Mouse (Mus musculus) midbrain, embryonic 14.5 days (tissue): Measurements from ENCODE around the gene Nlrc5. TPM values are rescaled to one million over a fixed set of nuclear protein-coding genes. Genes with fewer than 3 reads are reported as not detected.

Experiments used
- ATAC-seq: fragments of 200-750 bp; cut with Nextera tagmentation; 2 replicates; pipeline ENCODE4 v1.8.0; 2017; ENCODE audit warnings: moderate number of reproducible peaks, moderate library complexity; ENCODE audit not compliant: low FRiP score, low TSS enrichment
- DNase-seq: peaks from one replicate; pipeline ENCODE4 v3.0.0-alpha.2; 2015
- H3K27ac ChIP-seq: fragments of 300-500 bp; sonication (generic); replicated peaks from 2 replicates; pipeline ENCODE4 v1.5.1; 2014; ENCODE audit warnings: mild to moderate bottlenecking, low read depth, low read length, moderate library complexity
- H3K27me3 ChIP-seq: fragments of 300-500 bp; sonication (generic); 2 replicates; pipeline ENCODE4 v1.6.1; 2014; ENCODE audit warnings: low read length, control low read depth, mixed read lengths; ENCODE audit not compliant: control insufficient read depth, insufficient read depth
- H3K36me3 ChIP-seq: fragments of 300-500 bp; sonication (generic); 2 replicates; pipeline ENCODE4 v1.6.1; 2014; ENCODE audit warnings: low read length, control low read depth; ENCODE audit not compliant: control insufficient read depth, insufficient read depth
- H3K4me1 ChIP-seq: fragments of 300-500 bp; sonication (generic); 2 replicates; pipeline ENCODE4 v1.6.1; 2014; ENCODE audit warnings: mild to moderate bottlenecking, antibody characterized with exemption, low read length, control low read depth; ENCODE audit not compliant: control insufficient read depth, insufficient read depth
- H3K4me2 ChIP-seq: fragments of 300-500 bp; sonication (generic); 2 replicates; pipeline ENCODE4 v1.6.1; 2014; ENCODE audit warnings: mild to moderate bottlenecking, low read length, moderate library complexity
- H3K4me3 ChIP-seq: fragments of 300-500 bp; sonication (generic); replicated peaks from 2 replicates; pipeline ENCODE4 v1.5.1; 2014; ENCODE audit warnings: low read depth, low read length
- H3K9ac ChIP-seq: fragments of 300-500 bp; sonication (generic); replicated peaks from 2 replicates; pipeline ENCODE4 v1.6.1; 2014; ENCODE audit warnings: mild to moderate bottlenecking, low read length, moderate library complexity
- H3K9me3 ChIP-seq: fragments of 300-500 bp; sonication (generic); 2 replicates; pipeline ENCODE4 v1.6.1; 2016; ENCODE audit warnings: low read length, control low read depth, mixed read lengths; ENCODE audit not compliant: control insufficient read depth
- WGBS: fragments of 180-500 bp; shearing (Covaris S2); extraction: QIAGEN DNeasy Blood & Tissue Kit; methylation state at CpG from one replicate; pipeline ENCODE4 v1.1.7; 2014; 5-methylcytosine and 5-hydroxymethylcytosine counted together
- polyA plus RNA-seq: library from polyadenylated mRNA; unstranded; fragments of >200 nt; fragmentation: Nextera tagmentation; extraction: Ambion mirVana; gene quantifications from 2 replicates; pipeline ENCODE4 v1.2.1, GENCODE M21; 2014

Nlrc5 gene
- polyA plus RNA-seq, 1 experiment from 2014 or later = 1.2 TPM

GRCm38 (mm10) chr8:94432212-94432611, 1.9 kb upstream of the Nlrc5 start:
- Histone ChIP-seq H3K9me3 (no peaks in the 10 kb centered on the region), H3K9ac (no peak overlapping the region), H3K4me2 (no peak overlapping the region), H3K4me1 (no peaks in the 10 kb centered on the region), H3K36me3 (no peaks in the 10 kb centered on the region), H3K4me3 (no peak overlapping the region), H3K27ac (no peak overlapping the region), H3K27me3 (peaks cover 7% of the 10 kb centered on the region; the same call in 1 of the 2 replicates)
- no peak for DNase-seq
- WGBS = 77% methylated on average over 3 of the region's 3 CpGs
- no peak for ATAC-seq

DNA sequence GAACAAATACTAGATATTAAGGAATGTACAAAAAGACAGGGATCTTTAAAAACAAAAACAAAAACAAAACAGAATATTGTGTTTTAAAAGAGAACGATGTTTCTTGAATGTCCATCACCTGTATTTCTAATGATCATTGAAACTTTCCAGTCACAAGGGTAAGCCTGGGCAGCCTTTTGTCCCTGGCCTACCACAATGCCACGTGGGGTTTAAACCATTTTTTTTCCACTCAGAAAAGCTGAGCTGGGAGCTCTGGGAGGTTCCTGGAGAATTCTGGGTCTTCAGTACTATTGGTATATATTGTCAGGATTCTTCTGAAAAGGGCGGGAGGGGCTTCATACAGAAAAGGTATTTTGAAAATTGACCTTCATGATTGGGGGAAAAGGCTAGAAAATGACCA, 802 bp downstream of the Nlrc5 start:
- Histone ChIP-seq H3K4me1 (no peaks in the 10 kb centered on the region), H3K4me3 (no peak overlapping the region), H3K9me3 (no peaks in the 10 kb centered on the region), H3K27ac (no peak overlapping the region), H3K9ac (no peak overlapping the region), H3K27me3 (peaks cover 7% of the 10 kb centered on the region; the same call in 1 of the 2 replicates), H3K4me2 (no peak overlapping the region), H3K36me3 (no peaks in the 10 kb centered on the region)
- ATAC-seq (no peak), DNase-seq (no peak)
- WGBS = 78% methylated on average over 3 of the region's 3 CpGs

- H3K36me3 ChIP-seq = no peaks in the 10 kb centered on the region
- H3K4me3 ChIP-seq = no peak overlapping the region
- H3K27me3 ChIP-seq = peaks cover 7% of the 10 kb centered on the region; the same call in 1 of the 2 replicates
- no peak overlapping the region for H3K27ac ChIP-seq
- 93% methylated on average over 15 of the region's 15 CpGs for WGBS
- no peaks in the 10 kb centered on the region for H3K4me1 ChIP-seq
- no peak for DNase-seq
- no peak for ATAC-seq
- H3K9ac ChIP-seq = no peak overlapping the region
- no peaks in the 10 kb centered on the region for H3K9me3 ChIP-seq
- no peak overlapping the region for H3K4me2 ChIP-seq
Measured at GRCm38 (mm10) chr8:94435397-94436111, 1.4 kb downstream of the Nlrc5 start.

DNA sequence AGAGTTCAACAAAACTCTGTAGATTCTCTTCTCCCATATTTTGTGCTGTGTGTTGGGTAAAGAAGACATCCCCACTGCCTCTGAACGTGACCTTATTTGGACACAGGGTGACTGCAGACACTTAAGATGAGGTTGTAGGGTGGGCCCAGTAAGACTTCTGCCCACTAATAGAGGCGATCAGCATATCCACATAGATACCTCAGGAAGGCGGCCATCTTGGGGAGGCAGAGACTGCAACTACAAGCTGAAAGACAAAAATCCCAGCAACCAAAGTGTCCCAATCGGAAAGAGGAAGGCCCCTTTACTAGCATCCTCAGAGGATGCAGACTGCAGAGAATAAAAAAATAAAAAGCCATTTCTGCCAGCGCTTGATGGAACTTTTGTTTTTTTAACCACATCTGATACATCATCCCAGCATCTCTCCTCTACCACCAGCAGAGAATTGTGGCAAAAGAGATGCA, 2.0 kb downstream of the Nlrc5 start:
- no peak overlapping the region for H3K4me2 ChIP-seq
- H3K27me3 ChIP-seq = peaks cover 7% of the 10 kb centered on the region; the same call in 1 of the 2 replicates
- no peak overlapping the region for H3K9ac ChIP-seq
- 92% methylated on average over 5 of the region's 5 CpGs for WGBS
- H3K4me3 ChIP-seq = no peak overlapping the region
- H3K9me3 ChIP-seq = no peaks in the 10 kb centered on the region
- no peak overlapping the region for H3K27ac ChIP-seq
- H3K4me1 ChIP-seq = no peaks in the 10 kb centered on the region
- ATAC-seq (no peak), DNase-seq (no peak)
- no peaks in the 10 kb centered on the region for H3K36me3 ChIP-seq

GRCm38 (mm10) chr8:94436900-94437299, 2.7 kb downstream of the Nlrc5 start:
- Histone ChIP-seq H3K4me3 (no peak overlapping the region), H3K4me2 (no peak overlapping the region), H3K27me3 (peaks cover 7% of the 10 kb centered on the region; the same call in 1 of the 2 replicates), H3K9me3 (no peaks in the 10 kb centered on the region), H3K4me1 (no peaks in the 10 kb centered on the region), H3K27ac (no peak overlapping the region), H3K36me3 (no peaks in the 10 kb centered on the region), H3K9ac (no peak overlapping the region)
- 86% methylated on average over 3 of the region's 3 CpGs for WGBS
- ATAC-seq = no peak
- DNase-seq = no peak

GRCm38 (mm10) chr8:94438659-94439058, 4.5 kb downstream of the Nlrc5 start:
- Histone ChIP-seq H3K27ac (no peak overlapping the region), H3K9ac (no peak overlapping the region), H3K27me3 (peaks cover 5% of the 10 kb centered on the region; the same call in 1 of the 2 replicates), H3K4me3 (no peak overlapping the region), H3K9me3 (no peaks in the 10 kb centered on the region), H3K4me2 (no peak overlapping the region), H3K4me1 (no peaks in the 10 kb centered on the region), H3K36me3 (no peaks in the 10 kb centered on the region)
- no peak for DNase-seq
- no peak for ATAC-seq
- 91% methylated on average over 5 of the region's 5 CpGs for WGBS

DNA sequence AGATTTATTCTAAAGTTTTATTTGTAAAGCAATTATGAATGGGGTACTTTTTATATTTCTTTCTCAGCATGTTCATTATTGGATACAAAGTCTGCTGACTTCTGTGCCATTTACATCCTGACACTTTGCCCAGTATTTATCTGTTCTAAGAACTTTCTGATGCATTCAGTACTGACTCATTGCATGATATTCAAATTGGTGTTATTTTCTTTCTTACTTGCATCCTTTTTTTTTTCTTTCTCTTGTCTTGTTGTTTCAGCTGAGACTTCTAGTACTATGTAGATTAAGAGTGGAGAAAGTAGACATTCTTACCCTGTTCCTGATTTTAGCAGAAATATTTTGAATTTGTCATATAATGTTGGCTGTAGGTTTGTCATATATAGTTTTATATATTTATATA, 5.5 kb downstream of the Nlrc5 start:
- Histone ChIP-seq H3K27ac (no peak overlapping the region), H3K4me1 (no peaks in the 10 kb centered on the region), H3K9me3 (no peaks in the 10 kb centered on the region), H3K4me3 (no peak overlapping the region), H3K9ac (no peak overlapping the region), H3K27me3 (no peaks in the 10 kb centered on the region), H3K36me3 (no peaks in the 10 kb centered on the region), H3K4me2 (no peak overlapping the region)
- no peak for ATAC-seq
- no peak for DNase-seq

GRCm38 (mm10) chr8:94440389-94440788, 6.2 kb downstream of the Nlrc5 start:
- WGBS = 93% methylated on average over 1 of the region's 1 CpGs

DNA sequence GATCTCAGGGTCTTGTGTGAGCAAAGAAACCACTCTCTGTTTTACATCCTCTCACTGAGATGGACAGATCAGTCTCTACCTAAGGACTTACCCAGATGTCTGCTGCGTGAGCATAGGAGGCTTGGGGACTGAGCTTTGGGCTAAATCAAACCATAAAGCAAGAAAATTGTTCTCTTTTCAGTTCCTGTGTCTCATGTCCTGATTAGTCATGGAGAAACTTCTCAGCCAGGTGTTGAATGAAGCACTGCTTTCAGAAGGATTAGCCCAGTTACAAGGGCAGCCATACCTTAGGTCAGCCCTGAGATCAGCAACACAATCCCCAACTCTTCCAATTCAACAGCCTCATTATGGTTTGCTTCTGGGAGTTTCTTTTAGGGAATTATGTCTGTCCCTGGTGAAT, 7.5 kb downstream of the Nlrc5 start:
- DNase-seq = no peak
- H3K4me2 ChIP-seq = no peak overlapping the region
- H3K9me3 ChIP-seq = no peaks in the 10 kb centered on the region
- ATAC-seq = no peak
- no peak overlapping the region for H3K4me3 ChIP-seq
- no peaks in the 10 kb centered on the region for H3K27me3 ChIP-seq
- H3K36me3 ChIP-seq = no peaks in the 10 kb centered on the region
- no peak overlapping the region for H3K9ac ChIP-seq
- H3K27ac ChIP-seq = no peak overlapping the region
- 89% methylated on average over 1 of the region's 1 CpGs for WGBS
- H3K4me1 ChIP-seq = no peaks in the 10 kb centered on the region

More at GRCm38 (mm10) chr8:94440389-94440788, 6.2 kb downstream of the Nlrc5 start:
- no peaks in the 10 kb centered on the region for H3K9me3 ChIP-seq
- no peak for ATAC-seq
- no peak overlapping the region for H3K4me3 ChIP-seq
- no peak overlapping the region for H3K9ac ChIP-seq
- no peak overlapping the region for H3K27ac ChIP-seq
- no peaks in the 10 kb centered on the region for H3K36me3 ChIP-seq
- no peaks in the 10 kb centered on the region for H3K27me3 ChIP-seq
- no peak for DNase-seq
- no peaks in the 10 kb centered on the region for H3K4me1 ChIP-seq
- no peak overlapping the region for H3K4me2 ChIP-seq
